Mouse (Mus musculus) left cerebral cortex, adult 18-20 months (tissue): Measurements from ENCODE around the gene Scgb2b2. TPM values are rescaled to one million over a fixed set of nuclear protein-coding genes. Genes with fewer than 3 reads are reported as not detected.

Source experiments
- DNase-seq, 2 experiments: peaks; one replicate each; pipeline ENCODE4 v3.0.0; 2021 to 2022; ENCODE audit warnings: low spot score in 2 of 2, mixed read lengths in 1 of 2
- long read RNA-seq, 2 experiments: library from polyadenylated mRNA; stranded (forward); transcript quantifications; one replicate each; pipeline ENCODE4 v2.0.0; 2021
- total RNA-seq, 2 experiments: library from RNA; stranded (reverse); gene quantifications; 2 replicates each; pipeline ENCODE4 v1.2.3; 2021

Gene Scgb2b2
- total RNA-seq, result not detected
- long read RNA-seq, experiment 1, result 0 reads
- long read RNA-seq, experiment 2, result 0 reads

- no peak for DNase-seq
Measured at GRCm38 (mm10) chr7:31290208-31290607, at the start of gene Scgb2b2. Gene Scgb2b2, plus strand, starts transcription at chr7:31290508.

GRCm38 (mm10) chr7:31291721-31292120 lies 1.4 kb downstream of the Scgb2b2 start, which contains the start of gene Scgb1b2:
Gene Scgb1b2, minus strand, starts transcription at chr7:31291821.
- DNase-seq, result no peak

Other genes starting within 250 kb of the Scgb2b2 start
- 10 to 100 TPM; 35.5 to 36.7 TPM for gene Fxyd5, start 248.0 kb upstream of the Scgb2b2 start, total RNA-seq
- gene Fxyd7, start 239.0 kb upstream of the Scgb2b2 start, total RNA-seq, result 100 to 1,000 TPM; 148 to 187 TPM
- 10 to 100 TPM; 74.1 to 90.2 TPM for gene Fxyd1, start 233.3 kb upstream of the Scgb2b2 start, total RNA-seq
- 10 to 100 TPM; 32.9 to 35.9 TPM for gene Lgi4, start 231.2 kb upstream of the Scgb2b2 start, total RNA-seq
- 1 to 10 TPM in 1 of 2 experiments, not detected in 1; 1.2 TPM for gene Fxyd3, start 213.8 kb upstream of the Scgb2b2 start, total RNA-seq
- 1 to 10 TPM; 4.6 to 4.8 TPM for gene Hpn, start 175.2 kb upstream of the Scgb2b2 start, total RNA-seq
- 100 to 1,000 TPM; 805 to 862 TPM for gene Scn1b, start 163.5 kb upstream of the Scgb2b2 start, total RNA-seq
- 100 to 1,000 TPM; 105 to 106 TPM for gene Gramd1a, start 134.6 kb upstream of the Scgb2b2 start, total RNA-seq
- gene Scgb1b2, start 1.3 kb downstream of the Scgb2b2 start, total RNA-seq, result not detected
- gene Scgb2b3, start 71.6 kb downstream of the Scgb2b2 start, total RNA-seq, result not detected
- not detected for gene Scgb1b3, start 85.1 kb downstream of the Scgb2b2 start, total RNA-seq